ENCODE assay signal across 17 mouse cellular contexts in genomic region chr7:127276519-127276961, GRCm38 (mm10). TPM values are rescaled to one million over a fixed set of nuclear protein-coding genes. Genes with fewer than 3 reads are reported as not detected.
DNase-seq lines count a peak whose midpoint lies in the region; ATAC-seq lines count a peak whose summit lies in the region.
"Had no signal": no experiment of that assay in that cellular context is flagged by ENCODE, and none has a peak within 500 bp of the region (broad histone marks: within the 10 kb centered on the region; RNA-seq: fewer than 3 reads in every experiment).

No protein-coding gene starts in this region.

- H3K4me3 ChIP-seq in intestine, embryonic 16.5 days (ENCODE audit: low read length) = no peak overlapping the region
- H3K4me3 ChIP-seq in stomach, embryonic 14.5 days (ENCODE audit: low read depth, low read length) = no peak overlapping the region
- H3K4me3 ChIP-seq: midbrain, embryonic 15.5 days had no signal

- peaks cover 36% of the 10 kb centered on the region for H3K4me1 ChIP-seq in intestine, embryonic 16.5 days (ENCODE audit: control insufficient read depth, insufficient read depth, low read length)
- peaks cover 14% of the 10 kb centered on the region for H3K4me1 ChIP-seq in stomach, embryonic 14.5 days (ENCODE audit: control insufficient read depth, insufficient read depth, low read length)

- H3K27ac ChIP-seq in intestine, embryonic 16.5 days (ENCODE audit: low read length) = peak overlapping the region; percentile 82
- H3K27ac ChIP-seq in stomach, embryonic 14.5 days (ENCODE audit: low read length) = peak overlapping the region; percentile 63; the same call in 1 of the 2 replicates
- H3K27ac ChIP-seq: midbrain, embryonic 15.5 days had no signal

- peak; percentile 93 for DNase-seq in kidney, adult 9 months
- DNase-seq in large intestine, adult 2 months (ENCODE audit: low read depth, low spot score) = peak; percentile 91
- no peak for DNase-seq in thymus, adult 18-20 months
- DNase-seq in left cerebral cortex, postnatal 14 days (ENCODE audit: low spot score in 2 of 2) = no peak
- no peak for DNase-seq in retina, embryonic 14.5 days (ENCODE audit: low spot score)
- DNase-seq: adrenal gland, postnatal 14 days; cerebellum, postnatal 14 days; heart, adult 18-20 months; layer of hippocampus, adult 9-11 months; right cerebral cortex, postnatal 25 days; thymus, postnatal 14 days had no signal

- H3K36me3 ChIP-seq in intestine, embryonic 16.5 days (ENCODE audit: control insufficient read depth, insufficient read depth, low read length) = peaks cover 4% of the 10 kb centered on the region; the same call in 1 of the 2 replicates
- 0 out of 2 replicates have a peak, but pooled peaks cover 4% of the 10 kb centered on the region for H3K36me3 ChIP-seq in stomach, embryonic 14.5 days (ENCODE audit: control insufficient read depth, insufficient read depth, low read length)
- H3K36me3 ChIP-seq: midbrain, embryonic 15.5 days had no signal

- intact Hi-C loops in left cerebral cortex, postnatal 14 days (cut with DNase I) = no loop called here

- WGBS in intestine, embryonic 16.5 days = 38% methylated on average over 5 of the region's 5 CpGs
- WGBS in large intestine, adult 2 months = 25% methylated on average over 5 of the region's 5 CpGs
- 53% methylated on average over 5 of the region's 5 CpGs for WGBS in stomach, embryonic 14.5 days

- peak; percentile 76 for ATAC-seq in intestine, embryonic 16.5 days
- ATAC-seq in stomach, embryonic 14.5 days (ENCODE audit: insufficient number of reproducible peaks, insufficient read depth, low FRiP score, low read depth) = no peak
- ATAC-seq in megakaryocyte, adult 5-6 weeks (ENCODE audit: poor library complexity, severe bottlenecking) = no peak
- ATAC-seq: forebrain, embryonic 16.5 days; hindbrain, embryonic 16.5 days; midbrain, embryonic 15.5 days had no signal

- no peaks in the 10 kb centered on the region for H3K27me3 ChIP-seq in intestine, embryonic 16.5 days (replicated peaks; ENCODE audit: control insufficient read depth, insufficient read depth, low read length)
- no peaks in the 10 kb centered on the region for H3K27me3 ChIP-seq in stomach, embryonic 14.5 days (ENCODE audit: control insufficient read depth, insufficient read depth, low read length)
- H3K27me3 ChIP-seq: midbrain, embryonic 15.5 days had no signal

- 0 out of 2 replicates have a peak, but pooled peaks cover 4% of the 10 kb centered on the region for H3K9me3 ChIP-seq in intestine, embryonic 16.5 days (ENCODE audit: control insufficient read depth, low read length)
- H3K9me3 ChIP-seq in stomach, embryonic 14.5 days (ENCODE audit: control insufficient read depth, low read depth, low read length) = no peaks in the 10 kb centered on the region
- H3K9me3 ChIP-seq: midbrain, embryonic 15.5 days had no signal

- peak overlapping the region; percentile 22; the same call in 1 of the 2 replicates for H3K4me2 ChIP-seq in intestine, embryonic 16.5 days (ENCODE audit: low read depth, low read length)
- H3K4me2 ChIP-seq in stomach, embryonic 14.5 days (replicated peaks; ENCODE audit: low read depth, low read length) = no peak overlapping the region
- H3K4me2 ChIP-seq: midbrain, embryonic 15.5 days had no signal

- 0 out of 2 replicates have a peak overlapping the region, but pooled peaks have one; percentile 24 for H3K9ac ChIP-seq in intestine, embryonic 16.5 days (ENCODE audit: low read depth, low read length)
- no peak overlapping the region for H3K9ac ChIP-seq in stomach, embryonic 14.5 days (replicated peaks; ENCODE audit: low read depth, low read length)
- H3K9ac ChIP-seq: midbrain, embryonic 15.5 days had no signal

RNA-seq across cellular contexts. Expression of gene Sephs2, which starts 2.7 kb away (rescaled TPM):
- polyA plus RNA-seq in intestine, embryonic 16.5 days (2015; fragmentation: Nextera tagmentation; extraction: Ambion mirVana) = 187 and 224 TPM in 2 replicates
- polyA plus RNA-seq in large intestine, adult 2 months (2012; rRNA removed) = 58.1 and 85.1 TPM in 2 replicates
- polyA plus RNA-seq in stomach, embryonic 14.5 days (2014; fragmentation: Nextera tagmentation; extraction: Ambion mirVana) = 97.3 and 114 TPM in 2 replicates
- total RNA-seq in megakaryocyte, adult 5-6 weeks (2015) = 55.5 and 61.6 TPM in 2 replicates
- 130 and 138 TPM in 2 replicates for total RNA-seq in megakaryocyte, adult 5-6 weeks (2017)
- total RNA-seq in left cerebral cortex, postnatal 14 days (2021) = 10 to 100 TPM; 45.9 to 50.3 TPM

RNA-seq across cellular contexts. Expression of gene Dctpp1, which starts 16.0 kb away (rescaled TPM):
- 176 and 195 TPM in 2 replicates for polyA plus RNA-seq in intestine, embryonic 16.5 days (2015; fragmentation: Nextera tagmentation; extraction: Ambion mirVana)
- polyA plus RNA-seq in large intestine, adult 2 months (2012; rRNA removed) = 79.9 and 80.9 TPM in 2 replicates
- polyA plus RNA-seq in stomach, embryonic 14.5 days (2014; fragmentation: Nextera tagmentation; extraction: Ambion mirVana) = 175 and 202 TPM in 2 replicates
- 32.1 and 45.3 TPM in 2 replicates for total RNA-seq in megakaryocyte, adult 5-6 weeks (2015)
- 23.3 and 31.0 TPM in 2 replicates for total RNA-seq in megakaryocyte, adult 5-6 weeks (2017)
- 10 to 100 TPM; 32.1 to 38.3 TPM for total RNA-seq in left cerebral cortex, postnatal 14 days (2021)

RNA-seq across cellular contexts. Expression of gene Itgal, which starts 19.5 kb away (rescaled TPM):
- polyA plus RNA-seq in intestine, embryonic 16.5 days (2015; fragmentation: Nextera tagmentation; extraction: Ambion mirVana) = 2.4 and 2.8 TPM in 2 replicates
- polyA plus RNA-seq in large intestine, adult 2 months (2012; rRNA removed) = 9.9 and 13.0 TPM in 2 replicates
- 0.91 and 1.0 TPM in 2 replicates for polyA plus RNA-seq in stomach, embryonic 14.5 days (2014; fragmentation: Nextera tagmentation; extraction: Ambion mirVana)
- total RNA-seq in megakaryocyte, adult 5-6 weeks (2015) = 117 and 130 TPM in 2 replicates
- 59.4 and 72.4 TPM in 2 replicates for total RNA-seq in megakaryocyte, adult 5-6 weeks (2017)
- under 1 TPM; 0.59 to 0.72 TPM for total RNA-seq in left cerebral cortex, postnatal 14 days (2021)

RNA-seq across cellular contexts. Expression of gene Zfp771, which starts 32.5 kb away (rescaled TPM):
- polyA plus RNA-seq in intestine, embryonic 16.5 days (2015; fragmentation: Nextera tagmentation; extraction: Ambion mirVana) = 34.2 and 37.8 TPM in 2 replicates
- polyA plus RNA-seq in large intestine, adult 2 months (2012; rRNA removed) = 25.7 and 34.0 TPM in 2 replicates
- polyA plus RNA-seq in stomach, embryonic 14.5 days (2014; fragmentation: Nextera tagmentation; extraction: Ambion mirVana) = 54.9 and 55.2 TPM in 2 replicates
- total RNA-seq in megakaryocyte, adult 5-6 weeks (2015) = 0.96 and 1.8 TPM in 2 replicates
- 0.28 and 0.73 TPM in 2 replicates for total RNA-seq in megakaryocyte, adult 5-6 weeks (2017)
- 10 to 100 TPM; 62.0 to 63.9 TPM for total RNA-seq in left cerebral cortex, postnatal 14 days (2021)

RNA-seq across cellular contexts. Expression of gene Sept1, which starts 43.6 kb away (rescaled TPM):
- 15.4 and 16.3 TPM in 2 replicates for polyA plus RNA-seq in intestine, embryonic 16.5 days (2015; fragmentation: Nextera tagmentation; extraction: Ambion mirVana)
- 32.4 and 34.6 TPM in 2 replicates for polyA plus RNA-seq in large intestine, adult 2 months (2012; rRNA removed)
- 14.9 and 16.5 TPM in 2 replicates for polyA plus RNA-seq in stomach, embryonic 14.5 days (2014; fragmentation: Nextera tagmentation; extraction: Ambion mirVana)
- 36.2 and 36.8 TPM in 2 replicates for total RNA-seq in megakaryocyte, adult 5-6 weeks (2015)
- 31.2 and 42.7 TPM in 2 replicates for total RNA-seq in megakaryocyte, adult 5-6 weeks (2017)
- 1 to 10 TPM; 5.9 to 6.3 TPM for total RNA-seq in left cerebral cortex, postnatal 14 days (2021)

Comparison
In these comparisons a context has a peak if more than half of its experiments do, and no peak if none do; other contexts are left out.
1. DNase-seq: peak in kidney, adult 9 months (single experiment) and large intestine, adult 2 months (single experiment); none in thymus, adult 18-20 months (0 of 2), left cerebral cortex, postnatal 14 days (0 of 2) and retina, embryonic 14.5 days (single experiment).